In genomic region chr3:100439088-100439487, GRCm38 (mm10) we compare ENCODE assay signal across 11 mouse cellular contexts. TPM values are rescaled to one million over a fixed set of nuclear protein-coding genes. Genes with fewer than 3 reads are reported as not detected.
A peak's percentile ranks its signal among the peaks of the same experiment; 100 is the strongest.
DNase-seq lines count a peak whose midpoint lies in the region; ATAC-seq and TF ChIP-seq lines count a peak whose summit lies in the region.
"Had no signal": no experiment of that assay in that cellular context is flagged by ENCODE, and none has a peak within 500 bp of the region (broad histone marks: within the 10 kb centered on the region; RNA-seq: fewer than 3 reads in every experiment).

No protein-coding gene starts in this region.

- ATAC-seq in forebrain, embryonic 16.5 days = no peak
- peak; percentile 8 for ATAC-seq in liver, postnatal 0 days
- no peak for ATAC-seq in midbrain, postnatal 0 days (ENCODE audit: low FRiP score)
- no peak for ATAC-seq in forebrain, postnatal 0 days

- H3K9me3 ChIP-seq in forebrain, embryonic 10.5 days = no peaks in the 10 kb centered on the region
- H3K9me3 ChIP-seq in forebrain, embryonic 16.5 days (ENCODE audit: control insufficient read depth, low read length) = no peaks in the 10 kb centered on the region
- no peaks in the 10 kb centered on the region for H3K9me3 ChIP-seq in liver, postnatal 0 days (ENCODE audit: low read length)
- H3K9me3 ChIP-seq in midbrain, postnatal 0 days (ENCODE audit: low read length) = no peaks in the 10 kb centered on the region
- no peaks in the 10 kb centered on the region for H3K9me3 ChIP-seq in forebrain, postnatal 0 days (ENCODE audit: low read length)

- no peaks in the 10 kb centered on the region for H3K4me1 ChIP-seq in forebrain, embryonic 10.5 days
- no peaks in the 10 kb centered on the region for H3K4me1 ChIP-seq in forebrain, embryonic 16.5 days (replicated peaks; ENCODE audit: control insufficient read depth, insufficient read depth, low read length)
- peaks cover 50% of the 10 kb centered on the region for H3K4me1 ChIP-seq in liver, postnatal 0 days (ENCODE audit: insufficient read depth)
- H3K4me1 ChIP-seq in midbrain, postnatal 0 days (ENCODE audit: insufficient read depth, low read length) = no peaks in the 10 kb centered on the region
- H3K4me1 ChIP-seq in forebrain, postnatal 0 days (ENCODE audit: insufficient read depth) = no peaks in the 10 kb centered on the region

- H3K9ac ChIP-seq in forebrain, embryonic 16.5 days (replicated peaks; ENCODE audit: low read depth, low read length) = no peak overlapping the region
- H3K9ac ChIP-seq in liver, postnatal 0 days (replicated peaks) = peak overlapping the region; percentile 49
- no peak overlapping the region for H3K9ac ChIP-seq in midbrain, postnatal 0 days (replicated peaks; ENCODE audit: low read length, poor library complexity, severe bottlenecking)
- H3K9ac ChIP-seq in forebrain, postnatal 0 days = no peak overlapping the region

- TF ChIP-seq CTCF in liver, postnatal 0 days (IDR thresholded peaks at IDR 0.05; ENCODE audit: low read depth) = no peak
- TF ChIP-seq CTCF in midbrain, postnatal 0 days (IDR thresholded peaks at IDR 0.05) = no peak
- no peak for TF ChIP-seq CTCF in forebrain, postnatal 0 days (IDR thresholded peaks at IDR 0.05; ENCODE audit: low read depth)

- no peaks in the 10 kb centered on the region for H3K27me3 ChIP-seq in forebrain, embryonic 10.5 days (ENCODE audit: poor library complexity, severe bottlenecking)
- no peaks in the 10 kb centered on the region for H3K27me3 ChIP-seq in forebrain, embryonic 16.5 days (replicated peaks; ENCODE audit: control insufficient read depth, insufficient read depth, low read length)
- no peaks in the 10 kb centered on the region for H3K27me3 ChIP-seq in liver, postnatal 0 days (ENCODE audit: insufficient read depth, low read length)
- no peaks in the 10 kb centered on the region for H3K27me3 ChIP-seq in midbrain, postnatal 0 days (ENCODE audit: insufficient read depth, low read length)
- no peaks in the 10 kb centered on the region for H3K27me3 ChIP-seq in forebrain, postnatal 0 days (ENCODE audit: insufficient read depth, low read length)

- H3K27ac ChIP-seq in forebrain, embryonic 10.5 days = peak overlapping the region; percentile 25; the same call in 1 of the 2 replicates
- H3K27ac ChIP-seq in forebrain, embryonic 16.5 days (ENCODE audit: low read length) = no peak overlapping the region
- H3K27ac ChIP-seq in liver, postnatal 0 days (ENCODE audit: low read depth) = peak overlapping the region; percentile 92
- H3K27ac ChIP-seq in midbrain, postnatal 0 days (ENCODE audit: low read depth, low read length) = no peak overlapping the region
- H3K27ac ChIP-seq in forebrain, postnatal 0 days (ENCODE audit: low read depth, low read length) = no peak overlapping the region
- H3K27ac ChIP-seq: hindbrain, postnatal 0 days had no signal

- WGBS in forebrain, embryonic 10.5 days = 89% methylated on average over 3 of the region's 3 CpGs
- 76% methylated on average over 3 of the region's 3 CpGs for WGBS in forebrain, embryonic 16.5 days
- 38% methylated on average over 3 of the region's 3 CpGs for WGBS in liver, postnatal 0 days (ENCODE audit: insufficient replicate concordance)
- WGBS in midbrain, postnatal 0 days = 81% methylated on average over 3 of the region's 3 CpGs
- 84% methylated on average over 3 of the region's 3 CpGs for WGBS in forebrain, postnatal 0 days

- DNase-seq in forebrain, embryonic 10.5 days (ENCODE audit: extremely low spot score, low spot score) = no peak
- peak; percentile 48 to 69 for DNase-seq in spleen, postnatal 10 days (ENCODE audit: low spot score in 2 of 2)
- no peak for DNase-seq in spleen, adult 18-20 months
- DNase-seq in liver, postnatal 0 days = peak; percentile 37
- DNase-seq in right cerebral cortex, postnatal 10 days (ENCODE audit: low spot score in 2 of 2) = no peak
- DNase-seq in midbrain, postnatal 0 days (ENCODE audit: low spot score) = no peak
- no peak for DNase-seq in forebrain, postnatal 0 days
- DNase-seq: kidney, postnatal 10 days; lung, postnatal 10 days had no signal

- TF ChIP-seq EP300 in liver, postnatal 0 days (IDR thresholded peaks at IDR 0.05; ENCODE audit: low read depth) = no peak

- H3K36me3 ChIP-seq in forebrain, embryonic 10.5 days (replicated peaks) = no peaks in the 10 kb centered on the region
- H3K36me3 ChIP-seq in forebrain, embryonic 16.5 days (ENCODE audit: control insufficient read depth, insufficient read depth) = no peaks in the 10 kb centered on the region
- H3K36me3 ChIP-seq in liver, postnatal 0 days (replicated peaks; ENCODE audit: insufficient read depth, low read length) = no peaks in the 10 kb centered on the region
- H3K36me3 ChIP-seq in midbrain, postnatal 0 days (ENCODE audit: insufficient read depth, low read length) = no peaks in the 10 kb centered on the region
- H3K36me3 ChIP-seq in forebrain, postnatal 0 days (ENCODE audit: insufficient read depth) = no peaks in the 10 kb centered on the region

- H3K4me3 ChIP-seq in forebrain, embryonic 10.5 days = no peak overlapping the region
- H3K4me3 ChIP-seq in forebrain, embryonic 16.5 days (replicated peaks; ENCODE audit: low read length) = no peak overlapping the region
- no peak overlapping the region for H3K4me3 ChIP-seq in liver, postnatal 0 days (ENCODE audit: low read depth, low read length)
- H3K4me3 ChIP-seq in midbrain, postnatal 0 days (ENCODE audit: low read depth, low read length) = no peak overlapping the region
- no peak overlapping the region for H3K4me3 ChIP-seq in forebrain, postnatal 0 days (ENCODE audit: low read depth, low read length)

- H3K4me2 ChIP-seq in forebrain, embryonic 16.5 days (ENCODE audit: low read length) = no peak overlapping the region
- H3K4me2 ChIP-seq in liver, postnatal 0 days (ENCODE audit: low read depth, low read length) = peak overlapping the region; percentile 33
- H3K4me2 ChIP-seq in midbrain, postnatal 0 days (ENCODE audit: low read depth, low read length, poor library complexity, severe bottlenecking) = no peak overlapping the region
- no peak overlapping the region for H3K4me2 ChIP-seq in forebrain, postnatal 0 days (ENCODE audit: low read depth)

RNA-seq across cellular contexts. Expression of gene Tent5c, which starts 50.0 kb away (rescaled TPM):
- 1.7 and 2.1 TPM in 2 replicates for polyA plus RNA-seq in forebrain, embryonic 10.5 days (2016; fragmentation: Nextera tagmentation; extraction: Ambion mirVana)
- polyA plus RNA-seq in forebrain, embryonic 16.5 days (2015; fragmentation: Nextera tagmentation; extraction: Ambion mirVana) = 3.5 and 5.1 TPM in 2 replicates
- 30.7 and 32.5 TPM in 2 replicates for polyA plus RNA-seq in liver, postnatal 0 days (2015; fragmentation: Nextera tagmentation; extraction: Ambion mirVana)
- 1.9 and 2.1 TPM in 2 replicates for total RNA-seq in midbrain, postnatal 0 days (2014; rRNA removed)
- polyA plus RNA-seq in midbrain, postnatal 0 days (2015; fragmentation: Nextera tagmentation; extraction: Ambion mirVana) = 0.56 and 0.69 TPM in 2 replicates
- total RNA-seq in forebrain, postnatal 0 days (2014; rRNA removed) = 1.9 and 2.0 TPM in 2 replicates
- 0.69 and 1.1 TPM in 2 replicates for polyA plus RNA-seq in forebrain, postnatal 0 days (2015; fragmentation: Nextera tagmentation; extraction: Ambion mirVana)

Comparison
In these comparisons a context has a peak if more than half of its experiments do, and no peak if none do; other contexts are left out.
1. DNase-seq: peak in spleen, postnatal 10 days (2 of 2) and liver, postnatal 0 days (single experiment); none in forebrain, embryonic 10.5 days (single experiment), spleen, adult 18-20 months (0 of 2), right cerebral cortex, postnatal 10 days (0 of 2), midbrain, postnatal 0 days (single experiment) and forebrain, postnatal 0 days (single experiment).
2. H3K27ac ChIP-seq: peak in forebrain, embryonic 10.5 days (single experiment) and liver, postnatal 0 days (single experiment); none in forebrain, embryonic 16.5 days (single experiment), midbrain, postnatal 0 days (single experiment) and forebrain, postnatal 0 days (single experiment).